Mouse (Mus musculus) T-helper 2 cell (primary cell): Measurements from ENCODE around the gene Eef2k.

Source experiments
- in situ Hi-C: fragments of 300-600 bp; cut with MboI, MseI; formaldehyde crosslinking; loops from one replicate; pipeline ENCODE4 v1.15.1; 2025; ENCODE audit warnings: high pct_unique_total_duplicates

Gene Eef2k

GRCm38 (mm10) chr7:120842345-120843036 is at the start of gene Eef2k:
TSS of gene Eef2k (plus strand) at chr7:120842831.
- in situ Hi-C loops, result loop anchor here (10.0 kb wide), 2 partner anchors 192 to 1128 kb away; partner anchors contain the start of gene Mettl9

- in situ Hi-C loops, result no loop called here
These were observed 47.1 kb upstream of the Eef2k start for GRCm38 (mm10) chr7:120795544-120795943.

GRCm38 (mm10) chr7:120796369-120796768 is 46.3 kb upstream of the Eef2k start:
- in situ Hi-C loops, result no loop called here

- in situ Hi-C loops, result no loop called here
These were observed 39.4 kb upstream of the Eef2k start for GRCm38 (mm10) chr7:120803268-120803667.

GRCm38 (mm10) chr7:120809705-120810104 is 32.9 kb upstream of the Eef2k start:
- in situ Hi-C loops, result no loop called here

GRCm38 (mm10) chr7:120811834-120812415 is 30.7 kb upstream of the Eef2k start, which contains the start of gene Gm5737:
TSS of gene Gm5737 (plus strand) at chr7:120812365.
- in situ Hi-C loops, result no loop called here

- in situ Hi-C loops, result no loop called here
These were observed 25.1 kb upstream of the Eef2k start for GRCm38 (mm10) chr7:120817552-120817951.

GRCm38 (mm10) chr7:120819386-120819785 is 23.2 kb upstream of the Eef2k start:
- in situ Hi-C loops, result no loop called here

GRCm38 (mm10) chr7:120823248-120823647 is 19.4 kb upstream of the Eef2k start:
- in situ Hi-C loops, result loop anchor here (5.0 to 10.0 kb wide), 2 partner anchors 151 to 188 kb away; partner anchors contain the start of genes Pdzd9 and Uqcrc2

- in situ Hi-C loops, result loop anchor here (10.0 kb wide), 1 partner anchor 190 kb away; the partner anchor contains the start of gene Uqcrc2
These were observed 17.5 kb upstream of the Eef2k start for GRCm38 (mm10) chr7:120825097-120825496.

GRCm38 (mm10) chr7:120826408-120826807 is 16.2 kb upstream of the Eef2k start:
- in situ Hi-C loops, result loop anchor here (10.0 kb wide), 1 partner anchor 192 kb away; the partner anchor contains the start of gene Uqcrc2

GRCm38 (mm10) chr7:120830431-120831381 is 11.9 kb upstream of the Eef2k start:
- in situ Hi-C loops, result no loop called here

- in situ Hi-C loops, result no loop called here
These were observed 8.2 kb upstream of the Eef2k start for GRCm38 (mm10) chr7:120834426-120834825.

GRCm38 (mm10) chr7:120834863-120835372 is 7.7 kb upstream of the Eef2k start:
- in situ Hi-C loops, result loop anchor here (5.0 kb wide), 1 partner anchor 87 kb away; no protein-coding TSS in a partner anchor

- in situ Hi-C loops, result loop anchor here (5.0 kb wide), 1 partner anchor 87 kb away; no protein-coding TSS in a partner anchor
These were observed 6.9 kb upstream of the Eef2k start for GRCm38 (mm10) chr7:120835449-120836359.

GRCm38 (mm10) chr7:120836361-120836760 is 6.3 kb upstream of the Eef2k start:
- in situ Hi-C loops, result loop anchor here (5.0 kb wide), 1 partner anchor 86 kb away; no protein-coding TSS in a partner anchor

- in situ Hi-C loops, result loop anchor here (5.0 kb wide), 1 partner anchor 84 kb away; no protein-coding TSS in a partner anchor
These were observed 4.0 kb upstream of the Eef2k start for GRCm38 (mm10) chr7:120838436-120839160.

- in situ Hi-C loops, result loop anchor here (5.0 to 10.0 kb wide), 3 partner anchors 83 to 1125 kb away; partner anchors contain the start of gene Mettl9
These were observed 2.8 kb upstream of the Eef2k start for GRCm38 (mm10) chr7:120839786-120840185.

GRCm38 (mm10) chr7:120843037-120843621 is 498 bp downstream of the Eef2k start:
- in situ Hi-C loops, result loop anchor here (10.0 kb wide), 2 partner anchors 192 to 1128 kb away; partner anchors contain the start of gene Mettl9
